Mouse (Mus musculus) ovary, postnatal 14 days (tissue): ENCODE results near the gene 1110032A03Rik.

Experiments
- DNase-seq: peaks from one replicate; pipeline ENCODE4 v3.0.0; 2022; ENCODE audit warnings: low spot score

1110032A03Rik gene

GRCm38 (mm10) chr9:50732560-50732959, 42.8 kb downstream of the 1110032A03Rik start:
- DNase-seq: no peak

- no peak for DNase-seq
Observed at GRCm38 (mm10) chr9:50729600-50729999, 45.7 kb downstream of the 1110032A03Rik start.

GRCm38 (mm10) chr9:50727925-50728651, 47.2 kb downstream of the 1110032A03Rik start:
- peak; percentile 54 for DNase-seq

GRCm38 (mm10) chr9:50727171-50727924, 48.0 kb downstream of the 1110032A03Rik start:
- no peak for DNase-seq

GRCm38 (mm10) chr9:50725921-50726590, 49.3 kb downstream of the 1110032A03Rik start:
- DNase-seq: no peak

- DNase-seq: no peak
Observed at GRCm38 (mm10) chr9:50724661-50725330, 50.5 kb downstream of the 1110032A03Rik start.

- no peak for DNase-seq
Observed at GRCm38 (mm10) chr9:50724147-50724546, 51.2 kb downstream of the 1110032A03Rik start.

GRCm38 (mm10) chr9:50723406-50723805, 51.9 kb downstream of the 1110032A03Rik start:
- DNase-seq: peak; percentile 79

GRCm38 (mm10) chr9:50722451-50722911, 52.8 kb downstream of the 1110032A03Rik start:
- no peak for DNase-seq

- DNase-seq: no peak
Observed at GRCm38 (mm10) chr9:50721061-50721460, 54.3 kb downstream of the 1110032A03Rik start.

GRCm38 (mm10) chr9:50718878-50719277, 56.4 kb downstream of the 1110032A03Rik start:
- DNase-seq: no peak

GRCm38 (mm10) chr9:50714188-50714587, 61.1 kb downstream of the 1110032A03Rik start:
- DNase-seq: no peak
